Mouse (Mus musculus): ENCODE results near the gene Barhl2.

Barhl2 gene

GRCm38 (mm10) chr5:106457986-106458476 lies at the start of gene Barhl2:
Gene Barhl2, minus strand, starts transcription at chr5:106458166.
- no peak for DNase-seq (ENCODE audit: low read depth in 2 of 2, low spot score in 2 of 2)

GRCm38 (mm10) chr5:106506061-106506460 lies 48.1 kb upstream of the Barhl2 start:
- no peak for DNase-seq (ENCODE audit: low read depth in 2 of 2, low spot score in 2 of 2)

GRCm38 (mm10) chr5:106502684-106503545 lies 44.9 kb upstream of the Barhl2 start:
- DNase-seq (ENCODE audit: low read depth in 2 of 2, low spot score in 2 of 2) = no peak

- no peak for DNase-seq (ENCODE audit: low read depth in 2 of 2, low spot score in 2 of 2)
These were observed 44.3 kb upstream of the Barhl2 start for GRCm38 (mm10) chr5:106502271-106502670.

- DNase-seq (ENCODE audit: low read depth in 2 of 2, low spot score in 2 of 2) = no peak
These were observed 33.8 kb upstream of the Barhl2 start for GRCm38 (mm10) chr5:106491771-106492170.

GRCm38 (mm10) chr5:106472105-106472500 lies 14.1 kb upstream of the Barhl2 start:
- DNase-seq (ENCODE audit: low read depth in 2 of 2, low spot score in 2 of 2) = no peak

GRCm38 (mm10) chr5:106471235-106472104 lies 13.5 kb upstream of the Barhl2 start:
- no peak for DNase-seq (ENCODE audit: low read depth in 2 of 2, low spot score in 2 of 2)

- DNase-seq (ENCODE audit: low read depth in 2 of 2, low spot score in 2 of 2) = no peak
These were observed 7.3 kb upstream of the Barhl2 start for GRCm38 (mm10) chr5:106465129-106465790.

- no peak for DNase-seq (ENCODE audit: low read depth in 2 of 2, low spot score in 2 of 2)
These were observed 6.6 kb upstream of the Barhl2 start for GRCm38 (mm10) chr5:106464336-106465128.

- no peak for DNase-seq (ENCODE audit: low read depth in 2 of 2, low spot score in 2 of 2)
These were observed 5.8 kb upstream of the Barhl2 start for GRCm38 (mm10) chr5:106463661-106464191.

GRCm38 (mm10) chr5:106461913-106462312 lies 3.9 kb upstream of the Barhl2 start:
- DNase-seq (ENCODE audit: low read depth in 2 of 2, low spot score in 2 of 2) = no peak

GRCm38 (mm10) chr5:106461431-106461830 lies 3.5 kb upstream of the Barhl2 start:
- no peak for DNase-seq (ENCODE audit: low read depth in 2 of 2, low spot score in 2 of 2)

GRCm38 (mm10) chr5:106460535-106460934 lies 2.6 kb upstream of the Barhl2 start:
- no peak for DNase-seq (ENCODE audit: low read depth in 2 of 2, low spot score in 2 of 2)

- DNase-seq (ENCODE audit: low read depth in 2 of 2, low spot score in 2 of 2) = no peak
These were observed 2.1 kb upstream of the Barhl2 start for GRCm38 (mm10) chr5:106460001-106460511.

GRCm38 (mm10) chr5:106459120-106459641 lies 1.2 kb upstream of the Barhl2 start:
- no peak for DNase-seq (ENCODE audit: low read depth in 2 of 2, low spot score in 2 of 2)

- no peak for DNase-seq (ENCODE audit: low read depth in 2 of 2, low spot score in 2 of 2)
These were observed 632 bp upstream of the Barhl2 start for GRCm38 (mm10) chr5:106458477-106459119.

- DNase-seq (ENCODE audit: low read depth in 2 of 2, low spot score in 2 of 2) = no peak
These were observed 648 bp downstream of the Barhl2 start for GRCm38 (mm10) chr5:106457111-106457925.

- no peak for DNase-seq (ENCODE audit: low read depth in 2 of 2, low spot score in 2 of 2)
These were observed 2.0 kb downstream of the Barhl2 start for GRCm38 (mm10) chr5:106455984-106456383.

All from CD8-positive naive resting alpha-beta T cell, adult 2 months (primary cell).